Mouse (Mus musculus) bone marrow macrophage, adult 2 months (primary cell): Measurements from ENCODE around the gene Lrp1.

ENCODE experiments used
- CTCF ChIP-seq: IDR thresholded peaks from 2 replicates; pipeline ENCODE4 v1.5.1; 2012; ENCODE audit warnings: low read depth, mild to moderate bottlenecking, low read length, moderate library complexity
- POLR2A ChIP-seq: IDR thresholded peaks from 2 replicates; pipeline ENCODE4 v1.6.1; 2012; ENCODE audit warnings: mild to moderate bottlenecking, low read depth, low read length, borderline replicate concordance

DNA sequence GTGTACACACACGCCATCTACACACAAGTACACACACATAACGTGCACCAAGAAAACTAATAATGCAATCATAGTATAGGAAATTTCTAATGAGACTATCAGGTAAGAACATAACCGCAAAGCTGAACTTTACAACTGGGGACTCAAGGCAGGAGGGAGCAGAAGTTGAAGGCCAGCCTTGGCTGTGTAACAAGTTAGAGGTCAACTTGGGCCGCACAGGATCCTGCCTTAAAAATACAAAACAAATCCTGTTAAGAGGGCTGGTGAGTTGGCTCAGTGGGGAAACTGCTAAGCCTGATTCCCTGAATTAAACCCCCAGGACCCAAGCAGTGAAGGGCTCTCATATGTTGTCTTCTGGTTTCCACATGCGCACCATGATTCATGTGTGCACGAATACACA is 18.8 kb downstream of the Lrp1 start:
- TF ChIP-seq CTCF = no peak
- TF ChIP-seq POLR2A = no peak
